Mouse (Mus musculus) heart, postnatal 0 days (tissue): ENCODE data around the gene Tspoap1. TPM values are rescaled to one million over a fixed set of nuclear protein-coding genes. Genes with fewer than 3 reads are reported as not detected.
A peak's percentile ranks its signal among the peaks of the same experiment; 100 is the strongest.

Source experiments
- ATAC-seq: fragments of 200-750 bp; cut with Nextera tagmentation; 2 replicates; pipeline ENCODE4 v1.8.0; 2017; ENCODE audit warnings: low read depth, moderate number of reproducible peaks, moderate library complexity; ENCODE audit not compliant: insufficient read depth
- DNase-seq: peaks from one replicate; pipeline ENCODE4 v3.0.0-alpha.2; 2016; ENCODE audit warnings: low spot score
- H3K27ac ChIP-seq: fragments of 300-500 bp; sonication (generic); 2 replicates; pipeline ENCODE4 v1.5.1; 2014; ENCODE audit warnings: low read depth, mild to moderate bottlenecking
- H3K27me3 ChIP-seq: fragments of 300-500 bp; sonication (generic); 2 replicates; pipeline ENCODE4 v1.6.1; 2014; ENCODE audit warnings: low read length, mixed read lengths; ENCODE audit not compliant: control insufficient read depth, insufficient read depth
- H3K36me3 ChIP-seq: fragments of 300-500 bp; sonication (generic); replicated peaks from 2 replicates; pipeline ENCODE4 v1.6.1; 2014; ENCODE audit warnings: low read length, mixed read lengths; ENCODE audit not compliant: control insufficient read depth, insufficient read depth
- H3K4me1 ChIP-seq: fragments of 300-500 bp; sonication (generic); 2 replicates; pipeline ENCODE4 v1.6.1; 2014; ENCODE audit warnings: antibody characterized with exemption; ENCODE audit not compliant: control insufficient read depth, insufficient read depth
- H3K4me2 ChIP-seq: fragments of 300-500 bp; sonication (generic); 2 replicates; pipeline ENCODE4 v1.6.1; 2014; ENCODE audit warnings: low read depth, mild to moderate bottlenecking, low read length, moderate library complexity
- H3K4me3 ChIP-seq: fragments of 300-500 bp; sonication (generic); 2 replicates; pipeline ENCODE4 v1.5.1; 2014; ENCODE audit warnings: low read depth, low read length
- H3K9ac ChIP-seq: fragments of 300-500 bp; sonication (generic); replicated peaks from 2 replicates; pipeline ENCODE4 v1.6.1; 2014; ENCODE audit warnings: low read depth, low read length, mixed read lengths
- H3K9me3 ChIP-seq: fragments of 300-500 bp; sonication (generic); replicated peaks from 2 replicates; pipeline ENCODE4 v1.6.1; 2016; ENCODE audit warnings: low read length; ENCODE audit not compliant: control insufficient read depth
- CTCF ChIP-seq: IDR thresholded peaks from 2 replicates; pipeline ENCODE4 v1.5.1; 2016; ENCODE audit warnings: antibody characterized with exemption, control low read depth, low read depth
- EP300 ChIP-seq: IDR thresholded peaks from 2 replicates; pipeline ENCODE4 v1.6.1; 2016; ENCODE audit warnings: antibody characterized with exemption, low read depth
- WGBS: fragments of 180-500 bp; shearing (Covaris S2); extraction: QIAGEN DNeasy Blood & Tissue Kit; methylation state at CpG from one replicate; pipeline ENCODE4 v1.1.7; 2014; 5-methylcytosine and 5-hydroxymethylcytosine counted together
- polyA plus RNA-seq: library from polyadenylated mRNA; unstranded; fragments of >200 nt; fragmentation: Nextera tagmentation; extraction: Ambion mirVana; gene quantifications from 2 replicates; pipeline ENCODE4 v1.2.1, GENCODE M21; 2015
- total RNA-seq: library from RNA; depleted of rRNA; stranded (reverse); fragments of >200 nt; gene quantifications from 2 replicates; pipeline ENCODE4 v1.2.3, GENCODE M21; 2014; ENCODE audit warnings: low replicate concordance; rRNA removed

The Tspoap1 gene
- total RNA-seq (1.6 TPM in 1 of 2 replicates, not detected in the other), polyA plus RNA-seq (0.12 TPM in 1 of 2 replicates, not detected in the other)

GRCm38 (mm10) chr11:87760301-87761081, at the start of gene Tspoap1:
Tspoap1 (plus strand) TSS chr11:87760541.
- Histone ChIP-seq H3K4me2 (no peak within 1 kb of the TSS), H3K4me3 (no peak within 1 kb of the TSS), H3K27ac (no peak within 1 kb of the TSS), H3K4me1 (no peaks in the 10 kb centered on the region), H3K9me3 (no peaks in the 10 kb centered on the region), H3K9ac (no peak within 1 kb of the TSS), H3K27me3 (peaks cover 61% of the 10 kb centered on the region), H3K36me3 (no peaks in the 10 kb centered on the region)
- DNase-seq (no peak), ATAC-seq (no peak)
- WGBS: 10% methylated on average over 23 of the region's 23 CpGs
- no peak for TF ChIP-seq EP300
- TF ChIP-seq CTCF: no peak

GRCm38 (mm10) chr11:87712188-87712587, 48.2 kb upstream of the Tspoap1 start:
- Histone ChIP-seq H3K9me3 (no peaks in the 10 kb centered on the region), H3K4me3 (no peak overlapping the region), H3K27me3 (peaks cover 13% of the 10 kb centered on the region; the same call in 1 of the 2 replicates), H3K4me1 (peaks cover 6% of the 10 kb centered on the region; the same call in 1 of the 2 replicates), H3K36me3 (no peaks in the 10 kb centered on the region), H3K4me2 (no peak overlapping the region), H3K27ac (no peak overlapping the region), H3K9ac (no peak overlapping the region)
- TF ChIP-seq EP300 (no peak), CTCF (no peak)
- DNase-seq: no peak
- 58% methylated on average over 4 of the region's 4 CpGs for WGBS
- ATAC-seq: no peak

GRCm38 (mm10) chr11:87715999-87716398, 44.3 kb upstream of the Tspoap1 start:
- peaks cover 1% of the 10 kb centered on the region; the same call in 1 of the 2 replicates for H3K27me3 ChIP-seq
- H3K9me3 ChIP-seq: no peaks in the 10 kb centered on the region
- no peak overlapping the region for H3K4me3 ChIP-seq
- H3K4me2 ChIP-seq: no peak overlapping the region
- ATAC-seq (no peak), DNase-seq (no peak)
- H3K36me3 ChIP-seq: no peaks in the 10 kb centered on the region
- 73% methylated on average over 4 of the region's 4 CpGs for WGBS
- no peak overlapping the region for H3K9ac ChIP-seq
- TF ChIP-seq CTCF: no peak
- TF ChIP-seq EP300: no peak
- H3K27ac ChIP-seq: no peak overlapping the region
- no peaks in the 10 kb centered on the region for H3K4me1 ChIP-seq

- no peaks in the 10 kb centered on the region for H3K4me1 ChIP-seq
- H3K4me2 ChIP-seq: no peak overlapping the region
- no peak for TF ChIP-seq EP300
- no peak for ATAC-seq
- no peaks in the 10 kb centered on the region for H3K27me3 ChIP-seq
- H3K9ac ChIP-seq: no peak overlapping the region
- WGBS: 63% methylated on average over 7 of the region's 7 CpGs
- no peaks in the 10 kb centered on the region for H3K9me3 ChIP-seq
- H3K27ac ChIP-seq: no peak overlapping the region
- no peaks in the 10 kb centered on the region for H3K36me3 ChIP-seq
- DNase-seq: no peak
- no peak overlapping the region for H3K4me3 ChIP-seq
These were observed 40.8 kb upstream of the Tspoap1 start for GRCm38 (mm10) chr11:87719526-87719925.

- DNase-seq (no peak), ATAC-seq (no peak)
- WGBS: 39% methylated on average over 9 of the region's 9 CpGs
- Histone ChIP-seq H3K4me2 (peak overlapping the region; percentile 18; the same call in 1 of the 2 replicates), H3K27ac (peak overlapping the region; percentile 25; the same call in 1 of the 2 replicates), H3K27me3 (no peaks in the 10 kb centered on the region), H3K4me1 (no peaks in the 10 kb centered on the region), H3K9me3 (no peaks in the 10 kb centered on the region), H3K9ac (no peak overlapping the region), H3K4me3 (no peak overlapping the region), H3K36me3 (no peaks in the 10 kb centered on the region)
- no peak for TF ChIP-seq EP300
- no peak for TF ChIP-seq CTCF
These were observed 40.0 kb upstream of the Tspoap1 start for GRCm38 (mm10) chr11:87720324-87720723.
